Mouse (Mus musculus) bone marrow, adult 2 months (tissue): ENCODE measurements at regions not wholly inside any gene's neighbourhood (a gene's known extent, or its start where the extent isn't known, plus 50 kb on each side); places are given as distances from the start of the nearest gene placed in this dataset.

ENCODE experiments used
- H3K27ac ChIP-seq: fragments of 200-500 bp; 2 replicates; pipeline ENCODE4 v1.5.1; 2012; ENCODE audit warnings: low read depth, mild to moderate bottlenecking, control low read depth, inconsistent platforms, low read length; ENCODE audit not compliant: control insufficient read depth, poor library complexity, insufficient read depth
- H3K4me1 ChIP-seq: fragments of 200-500 bp; 2 replicates; pipeline ENCODE4 v1.6.1; 2011; ENCODE audit warnings: low read length; ENCODE audit not compliant: control insufficient read depth, insufficient read depth
- H3K4me3 ChIP-seq: fragments of 200-500 bp; replicated peaks from 2 replicates; pipeline ENCODE3; 2011; ENCODE audit warnings: mild to moderate bottlenecking, low read depth, low read length, control low read depth; ENCODE audit not compliant: control insufficient read depth
- CTCF ChIP-seq: fragments of 200-500 bp; IDR thresholded peaks from 2 replicates; pipeline ENCODE4 v1.5.1; 2011; ENCODE audit warnings: low read length, control low read depth; ENCODE audit not compliant: control insufficient read depth, insufficient read depth
- POLR2A ChIP-seq: fragments of 200-500 bp; IDR thresholded peaks from 2 replicates; pipeline ENCODE4 v1.6.1; 2011; ENCODE audit warnings: low read depth, mild to moderate bottlenecking, control low read depth, low read length, borderline replicate concordance; ENCODE audit not compliant: control insufficient read depth
- WGBS: fragments of 180-500 bp; shearing (Covaris S2); methylation state at CpG from one replicate; pipeline ENCODE4 v1.1.7; 2018; 5-methylcytosine and 5-hydroxymethylcytosine counted together

DNA sequence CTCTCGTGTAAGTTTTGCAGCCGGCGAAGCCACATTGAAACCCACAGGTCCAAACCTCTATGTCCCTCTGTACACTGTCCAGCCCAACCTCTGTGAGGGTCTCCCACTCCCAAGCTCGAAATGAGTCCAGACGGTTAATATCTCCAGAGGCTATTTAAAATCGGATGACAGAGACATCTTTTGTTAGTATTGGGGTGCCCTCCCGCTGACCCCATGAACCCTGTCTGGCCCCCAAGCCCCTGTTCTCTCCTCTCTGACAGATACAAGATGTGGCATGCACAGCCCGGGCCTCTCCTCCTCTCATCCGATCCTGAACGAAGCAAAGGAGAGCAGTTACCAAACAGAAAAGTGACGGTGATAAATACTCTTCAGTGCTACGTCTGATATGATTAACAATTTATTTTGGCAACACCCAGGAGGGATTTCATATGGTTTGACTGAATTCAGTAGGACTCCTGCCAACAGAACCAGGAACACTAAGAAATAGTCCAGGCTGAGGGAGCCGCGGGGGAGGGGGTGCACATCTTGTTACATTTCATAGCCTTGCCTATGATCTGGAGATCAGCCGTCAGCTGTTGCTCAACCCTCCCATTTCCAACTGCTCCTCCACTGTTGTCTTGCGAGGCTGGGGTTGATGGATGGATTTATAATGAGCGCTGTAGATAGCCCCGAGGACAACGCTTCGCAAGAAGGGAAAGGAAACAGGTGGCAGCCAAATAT lies 266.6 kb upstream of the Klf3 start:
- 58% methylated on average over 20 of the region's 20 CpGs for WGBS
- no peak for TF ChIP-seq CTCF
- TF ChIP-seq POLR2A, result no peak

DNA sequence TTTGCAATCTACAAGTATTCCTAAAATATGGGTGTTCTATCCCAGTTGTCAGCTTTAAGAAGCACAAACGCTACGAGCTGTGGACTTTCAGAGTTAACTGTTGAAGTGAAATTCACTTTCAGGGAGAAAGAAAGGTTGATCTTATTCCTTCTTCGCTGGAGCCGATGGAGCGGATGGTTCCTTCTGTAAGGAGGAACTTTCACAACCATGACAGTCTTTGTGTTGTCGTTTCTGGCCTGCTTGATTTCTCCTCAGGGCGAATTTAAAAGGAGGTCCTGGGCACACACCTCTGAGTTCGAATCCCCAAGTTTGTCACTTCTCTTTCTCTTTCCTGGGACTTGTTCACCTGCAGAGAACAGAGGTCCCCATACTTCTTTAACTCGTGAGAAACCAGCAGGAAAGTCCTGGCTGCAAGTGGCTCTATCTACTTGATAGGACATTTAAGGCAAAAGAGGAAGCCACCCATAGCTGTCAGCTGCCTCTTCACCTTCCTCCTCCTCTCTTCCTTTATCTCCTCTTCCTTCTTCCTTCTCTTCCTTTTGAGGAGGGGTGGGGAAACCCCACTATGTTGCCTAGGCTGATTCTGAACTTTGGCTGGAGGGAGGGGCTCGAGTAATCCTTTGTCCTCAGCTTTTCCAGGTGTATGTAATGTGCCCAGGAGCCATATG lies 265.9 kb upstream of the Klf3 start:
- WGBS, result 36% methylated on average over 10 of the region's 10 CpGs
- no peak overlapping the region for H3K4me3 ChIP-seq
- no peak for TF ChIP-seq CTCF
- no peak for TF ChIP-seq POLR2A
- peak overlapping the region; percentile 27; the same call in 1 of the 2 replicates for H3K27ac ChIP-seq
- no peaks in the 10 kb centered on the region; the same call in 1 of the 2 replicates for H3K4me1 ChIP-seq

More for the DNA sequence above, 266.6 kb upstream of the Klf3 start:
- Histone ChIP-seq H3K4me1 (no peaks in the 10 kb centered on the region; the same call in 1 of the 2 replicates), H3K4me3 (no peak overlapping the region), H3K27ac (no peak overlapping the region)

DNA sequence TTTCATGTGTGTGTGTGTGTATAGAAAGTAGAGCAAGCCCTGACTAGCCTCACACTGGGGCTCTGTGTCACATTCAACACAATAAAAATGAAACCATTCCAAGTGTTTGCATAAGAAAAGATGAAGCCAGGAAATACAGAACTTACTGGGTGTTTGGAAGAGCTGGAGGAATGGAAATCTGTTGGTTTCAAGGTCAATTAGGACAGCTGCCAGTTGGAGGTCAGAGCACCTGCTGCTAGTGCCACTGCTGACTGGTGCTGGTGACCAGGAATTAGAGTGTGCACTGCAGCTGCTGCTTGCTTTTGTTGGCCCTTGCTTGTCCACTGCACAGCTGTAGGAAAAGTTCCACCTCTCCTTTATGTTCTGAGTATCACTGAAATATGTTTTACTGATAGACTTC lies 261.4 kb upstream of the Klf3 start:
- Histone ChIP-seq H3K27ac (no peak overlapping the region), H3K4me3 (no peak overlapping the region), H3K4me1 (no peaks in the 10 kb centered on the region; the same call in 1 of the 2 replicates)
- no peak for TF ChIP-seq CTCF
- no peak for TF ChIP-seq POLR2A

DNA sequence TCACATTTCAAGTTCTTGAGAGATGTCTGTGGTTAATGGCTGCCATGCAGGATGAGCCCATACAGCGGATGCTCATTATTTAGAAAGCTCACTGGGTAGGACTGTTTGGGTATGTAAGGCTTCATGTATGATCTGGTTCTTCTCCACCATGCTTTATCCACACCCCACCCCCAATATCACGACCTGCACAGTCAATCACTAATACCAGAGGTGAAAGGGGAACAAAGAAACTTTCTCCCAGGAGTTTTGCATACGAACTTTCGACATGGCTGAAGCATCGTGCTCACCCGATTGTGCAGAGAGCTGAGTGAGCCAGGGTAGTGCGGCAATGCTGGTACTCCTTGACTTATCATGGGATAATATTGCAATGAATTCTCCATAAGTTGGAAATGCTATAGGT lies 247.3 kb upstream of the Klf3 start:
- 76% methylated on average over 7 of the region's 7 CpGs for WGBS

DNA sequence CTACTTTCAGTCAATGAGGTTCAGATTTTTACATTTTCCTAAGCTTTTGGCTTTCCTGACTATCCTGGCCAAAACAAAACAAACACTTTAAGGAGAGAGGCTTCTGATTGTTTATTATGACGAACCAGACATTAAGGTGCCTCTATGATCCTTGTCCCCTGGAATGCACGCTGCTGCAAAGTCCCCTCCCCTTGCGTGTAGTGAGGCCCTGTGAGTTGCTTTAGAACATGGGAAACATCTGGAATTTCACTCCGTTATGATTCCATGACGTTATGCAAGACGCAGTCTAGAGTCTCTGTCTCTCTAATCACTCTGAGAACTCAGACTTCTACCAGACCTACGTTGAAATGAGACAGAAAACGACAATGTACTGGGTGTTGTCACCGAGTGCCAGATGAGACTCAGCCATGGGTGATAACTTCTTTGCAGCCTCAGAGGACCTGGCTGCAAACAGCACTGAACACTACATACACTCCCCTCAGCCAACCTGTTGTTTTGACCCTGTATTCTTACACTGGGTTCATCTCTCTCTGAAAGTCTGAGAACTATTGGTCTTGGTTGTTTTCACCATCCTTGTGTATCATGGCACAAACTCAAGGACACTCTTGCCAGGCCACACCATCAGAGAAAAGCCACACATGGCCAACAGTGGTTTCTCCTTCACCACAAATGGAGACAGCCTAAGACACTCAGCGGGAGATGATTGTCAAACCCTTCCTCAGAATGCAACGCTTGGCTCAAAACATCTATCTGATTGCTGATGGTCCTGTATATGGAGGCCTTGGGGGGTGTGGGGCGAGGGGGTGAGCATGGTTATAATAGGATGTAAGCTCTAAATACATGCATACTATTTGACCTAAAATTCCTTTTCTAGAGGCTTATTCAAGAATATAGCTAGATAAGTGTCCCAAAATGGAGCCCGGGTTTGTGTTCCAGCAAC lies 236.5 kb upstream of the Klf3 start:
- TF ChIP-seq CTCF, result no peak
- TF ChIP-seq POLR2A, result no peak
- Histone ChIP-seq H3K27ac (no peak overlapping the region), H3K4me1 (peaks cover 2% of the 10 kb centered on the region), H3K4me3 (no peak overlapping the region)
- WGBS, result 74% methylated on average over 13 of the region's 13 CpGs

More for the DNA sequence above, 247.3 kb upstream of the Klf3 start:
- H3K27ac ChIP-seq, result no peak overlapping the region
- TF ChIP-seq CTCF, result no peak
- no peak for TF ChIP-seq POLR2A
- no peak overlapping the region for H3K4me3 ChIP-seq
- H3K4me1 ChIP-seq, result peaks cover 2% of the 10 kb centered on the region; the same call in 1 of the 2 replicates

DNA sequence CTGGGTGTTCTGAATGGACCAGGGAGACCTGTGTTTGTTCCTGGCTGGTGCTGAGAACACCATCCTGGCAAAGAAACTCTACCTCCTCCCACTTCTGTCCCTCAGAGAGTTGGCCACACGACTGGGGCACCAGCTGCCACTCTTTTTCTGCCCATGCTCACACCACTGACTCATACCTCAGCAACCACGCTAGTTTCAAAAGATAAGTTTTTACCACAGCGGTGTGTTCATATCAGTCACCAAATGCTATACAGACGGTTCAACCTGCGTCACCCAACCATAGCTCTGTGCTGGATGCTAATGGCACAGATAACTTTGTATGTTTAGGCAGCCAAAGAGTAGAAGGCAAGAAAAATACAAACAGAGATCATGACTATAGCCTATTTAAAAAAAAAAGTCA lies 235.4 kb upstream of the Klf3 start:
- H3K27ac ChIP-seq, result peak overlapping the region; percentile 69
- WGBS, result 42% methylated on average over 5 of the region's 5 CpGs
- TF ChIP-seq CTCF (no peak), POLR2A (no peak)
- H3K4me3 ChIP-seq, result no peak overlapping the region
- peaks cover 2% of the 10 kb centered on the region for H3K4me1 ChIP-seq

DNA sequence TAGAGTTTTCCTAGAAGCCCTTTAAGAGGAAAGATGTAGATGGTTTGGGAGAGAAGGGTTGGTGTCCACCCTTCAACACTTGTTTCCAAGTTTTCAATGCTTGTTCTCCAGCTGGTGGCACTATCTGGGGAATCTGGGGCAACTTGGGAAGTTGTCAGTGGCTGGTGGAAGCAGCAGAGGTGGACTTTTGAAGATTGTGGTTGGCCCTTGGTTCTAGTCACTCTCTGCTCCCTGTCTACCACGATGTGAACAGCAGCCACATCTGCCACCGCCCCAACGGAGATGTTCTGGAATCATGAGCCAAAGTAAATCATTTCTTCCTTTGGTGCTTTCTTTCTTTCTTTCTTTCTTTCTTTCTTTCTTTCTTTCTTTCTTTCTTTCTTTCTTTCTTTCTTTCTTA lies 234.9 kb upstream of the Klf3 start:
- WGBS, result 91% methylated on average over 3 of the region's 3 CpGs
- no peak for TF ChIP-seq CTCF
- no peak for TF ChIP-seq POLR2A
- H3K4me3 ChIP-seq, result no peak overlapping the region
- peak overlapping the region; percentile 78 for H3K27ac ChIP-seq
- peaks cover 2% of the 10 kb centered on the region for H3K4me1 ChIP-seq

DNA sequence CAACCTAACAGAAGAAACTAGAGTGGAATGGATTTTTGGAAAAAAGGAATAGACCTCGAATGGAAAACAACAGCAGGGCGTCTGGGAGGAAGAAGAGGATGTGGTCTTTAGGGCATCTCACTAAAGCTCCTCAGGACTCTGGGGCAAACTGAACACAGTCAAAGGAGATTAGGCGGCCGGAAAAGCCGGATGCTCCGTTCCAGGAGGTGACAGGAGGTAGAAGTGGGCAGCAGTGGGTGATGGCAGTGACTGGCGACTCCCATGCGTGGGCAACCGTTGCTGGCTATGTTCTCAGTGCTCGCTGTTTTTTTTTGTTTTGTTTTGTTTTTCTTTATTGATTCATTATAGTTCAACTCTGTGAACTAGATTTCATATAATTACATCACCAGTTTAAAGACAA lies 228.8 kb upstream of the Klf3 start:
- no peak for TF ChIP-seq CTCF
- TF ChIP-seq POLR2A, result no peak
- no peak overlapping the region for H3K4me3 ChIP-seq
- H3K27ac ChIP-seq, result no peak overlapping the region
- H3K4me1 ChIP-seq, result no peaks in the 10 kb centered on the region
- WGBS, result 82% methylated on average over 10 of the region's 10 CpGs
